14 mouse cellular contexts compared by ENCODE assay signal in genomic region chr7:132668604-132669003, GRCm38 (mm10). TPM values are rescaled to one million over a fixed set of nuclear protein-coding genes. Genes with fewer than 3 reads are reported as not detected.
DNase-seq lines count a peak whose midpoint lies in the region; ATAC-seq and TF ChIP-seq lines count a peak whose summit lies in the region.
"Had no signal": no experiment of that assay in that cellular context is flagged by ENCODE, and none has a peak within 500 bp of the region (broad histone marks: within the 10 kb centered on the region; RNA-seq: fewer than 3 reads in every experiment).

No protein-coding gene starts in this region.

- no peaks in the 10 kb centered on the region for H3K27me3 ChIP-seq in kidney, adult 2 months (replicated peaks; ENCODE audit: control insufficient read depth, insufficient read depth, low read length)
- no peaks in the 10 kb centered on the region for H3K27me3 ChIP-seq in lung, embryonic 14.5 days (ENCODE audit: insufficient read depth, low read length)
- H3K27me3 ChIP-seq: forebrain, embryonic 15.5 days had no signal

- peaks cover 8% of the 10 kb centered on the region for H3K4me1 ChIP-seq in kidney, adult 2 months (ENCODE audit: control insufficient read depth, insufficient read depth, low read length)
- H3K4me1 ChIP-seq in lung, embryonic 14.5 days (ENCODE audit: insufficient read depth) = no peaks in the 10 kb centered on the region

- no peak overlapping the region for H3K4me2 ChIP-seq in lung, embryonic 14.5 days
- H3K4me2 ChIP-seq: forebrain, embryonic 15.5 days had no signal

- H3K9me3 ChIP-seq in lung, embryonic 14.5 days (ENCODE audit: low read depth, low read length) = no peaks in the 10 kb centered on the region
- H3K9me3 ChIP-seq: forebrain, embryonic 15.5 days; hindbrain, embryonic 10.5 days had no signal

- H3K9ac ChIP-seq in lung, embryonic 14.5 days = no peak overlapping the region
- H3K9ac ChIP-seq: forebrain, embryonic 15.5 days; liver, postnatal 0 days had no signal

- 74% methylated on average over 2 of the region's 2 CpGs for WGBS in kidney, adult 2 months
- 61% methylated on average over 2 of the region's 2 CpGs for WGBS in lung, embryonic 14.5 days

- no peaks in the 10 kb centered on the region for H3K36me3 ChIP-seq in kidney, adult 2 months (ENCODE audit: control insufficient read depth, insufficient read depth, low read length)
- H3K36me3 ChIP-seq in lung, embryonic 14.5 days (ENCODE audit: insufficient read depth) = no peaks in the 10 kb centered on the region
- H3K36me3 ChIP-seq: forebrain, embryonic 15.5 days; hindbrain, embryonic 10.5 days had no signal

- no peak for ATAC-seq in lung, embryonic 14.5 days (ENCODE audit: insufficient read depth)
- ATAC-seq: forebrain, embryonic 15.5 days; liver, postnatal 0 days had no signal

- TF ChIP-seq POLR2A in kidney, adult 2 months (IDR thresholded peaks at IDR 0.05; ENCODE audit: low read depth, low read length) = no peak

- no peak overlapping the region for H3K4me3 ChIP-seq in kidney, adult 2 months (ENCODE audit: insufficient read depth, low read depth, low read length)
- no peak overlapping the region for H3K4me3 ChIP-seq in lung, embryonic 14.5 days (ENCODE audit: low read depth, low read length)
- H3K4me3 ChIP-seq: forebrain, embryonic 15.5 days; hindbrain, embryonic 10.5 days had no signal

- peak; percentile 26 for DNase-seq in cerebellum, adult 9-11 months
- no peak for DNase-seq in cerebellum, postnatal 10 days
- DNase-seq in heart, adult 8-10 months (ENCODE audit: low spot score) = peak; percentile 75
- peak; percentile 85 for DNase-seq in kidney, adult 2 months
- peak; percentile 61 for DNase-seq in lung, embryonic 14.5 days
- no peak for DNase-seq in right cerebral cortex, postnatal 10 days (ENCODE audit: low spot score in 2 of 2)
- DNase-seq in right cerebral cortex, postnatal 25 days = no peak
- DNase-seq in right cerebral cortex, adult 2 months (ENCODE audit: low spot score in 2 of 2) = no peak
- DNase-seq: B cell, adult 2 months; cerebellum, adult 2 months; left cerebral cortex, postnatal 4 days; liver, postnatal 0 days had no signal

- peak overlapping the region; percentile 87 for H3K27ac ChIP-seq in kidney, adult 2 months (ENCODE audit: insufficient read depth, low read depth, low read length)
- H3K27ac ChIP-seq in lung, embryonic 14.5 days (ENCODE audit: low read depth) = peak overlapping the region; percentile 16; the same call in 1 of the 2 replicates
- H3K27ac ChIP-seq: forebrain, embryonic 15.5 days; hindbrain, embryonic 10.5 days had no signal

- TF ChIP-seq CTCF in kidney, adult 2 months (conservative IDR thresholded peaks at IDR 0.05; ENCODE audit: insufficient read depth, insufficient read length, low read depth, low read length) = no peak
- TF ChIP-seq CTCF in lung, embryonic 14.5 days (IDR thresholded peaks at IDR 0.05; ENCODE audit: low read depth) = no peak

RNA-seq across cellular contexts. Expression of gene Lhpp, which starts 58.2 kb away (rescaled TPM):
- total RNA-seq in heart, adult 8-10 months (2022) = 10 to 100 TPM; 14.4 to 18.0 (median 16.6) TPM
- 9.3 and 10.1 TPM in 2 replicates for polyA plus RNA-seq in kidney, adult 2 months (2012; rRNA removed)
- 21.7 and 22.8 TPM in 2 replicates for polyA plus RNA-seq in lung, embryonic 14.5 days (2014; fragmentation: Nextera tagmentation; extraction: Ambion mirVana)

Comparison
In these comparisons a context has a peak if more than half of its experiments do, and no peak if none do; other contexts are left out.
1. DNase-seq: peak in cerebellum, adult 9-11 months (single experiment), heart, adult 8-10 months (single experiment), kidney, adult 2 months (single experiment) and lung, embryonic 14.5 days (single experiment); none in cerebellum, postnatal 10 days (0 of 2), right cerebral cortex, postnatal 10 days (0 of 2), right cerebral cortex, postnatal 25 days (single experiment) and right cerebral cortex, adult 2 months (0 of 2).